Mouse (Mus musculus) R1 (cell line): ENCODE measurements at regions not wholly inside any gene's neighbourhood (a gene's known extent, or its start where the extent isn't known, plus 50 kb on each side); places are given as distances from the start of the nearest gene placed in this dataset.

ENCODE experiments used
- DNase-seq: peaks from one replicate; pipeline ENCODE4 v3.0.0-alpha.2; 2018; ENCODE audit warnings: low read depth, low spot score

DNA sequence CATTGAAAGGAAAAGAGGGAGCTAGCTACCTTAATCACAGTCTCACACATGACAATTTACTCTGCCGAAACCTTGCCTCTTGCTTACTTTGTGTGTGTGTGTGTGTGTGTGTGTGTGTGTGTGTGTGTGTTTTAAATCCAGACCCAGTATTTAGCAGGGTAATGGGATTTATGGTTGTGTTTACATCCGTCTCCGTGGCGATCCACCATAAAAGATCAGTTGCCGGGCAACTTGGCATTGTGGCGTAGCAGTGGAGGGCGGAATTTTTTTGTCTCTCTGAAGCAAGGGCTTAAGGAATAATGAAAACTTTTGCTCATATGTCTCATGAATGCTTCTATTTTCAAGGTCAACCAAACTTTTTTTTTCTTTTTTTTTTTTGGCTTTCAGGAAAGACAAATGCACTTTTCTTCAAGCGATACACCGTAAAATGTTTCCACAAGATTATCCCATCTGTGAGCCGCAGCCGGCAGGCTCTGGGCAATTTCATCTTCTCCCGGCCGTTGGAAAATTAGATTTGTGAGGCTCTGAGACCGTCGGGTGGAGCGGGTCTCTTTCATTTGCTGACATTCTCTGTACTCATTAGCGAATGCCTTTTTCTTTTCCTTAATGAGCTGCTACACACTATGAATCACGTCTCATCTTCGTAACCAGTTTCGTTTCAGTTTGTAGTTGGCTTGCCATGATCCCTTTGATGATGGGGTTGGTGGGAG, 53.9 kb upstream of the Ptch1 start:
- peak; percentile 30 for DNase-seq

DNA sequence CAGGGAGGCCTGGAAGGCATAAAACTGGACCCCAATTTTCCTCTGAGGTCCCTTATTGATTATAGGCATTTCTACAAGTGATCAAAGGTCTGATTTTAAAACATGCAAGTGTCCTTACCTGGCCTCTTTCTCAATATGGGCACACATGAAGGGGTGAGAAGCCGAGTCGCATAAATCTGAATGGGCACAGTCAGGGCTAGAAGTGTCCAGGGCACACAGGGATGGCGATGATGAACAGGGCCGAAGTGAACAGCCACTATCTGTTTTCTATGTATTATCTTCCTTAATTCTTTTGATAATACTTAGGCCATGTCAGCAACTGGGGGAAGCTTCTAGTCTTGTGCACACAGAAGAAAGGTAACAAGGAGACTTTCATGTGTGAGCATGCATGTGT, 54.5 kb upstream of the Ptch1 start:
- no peak for DNase-seq

DNA sequence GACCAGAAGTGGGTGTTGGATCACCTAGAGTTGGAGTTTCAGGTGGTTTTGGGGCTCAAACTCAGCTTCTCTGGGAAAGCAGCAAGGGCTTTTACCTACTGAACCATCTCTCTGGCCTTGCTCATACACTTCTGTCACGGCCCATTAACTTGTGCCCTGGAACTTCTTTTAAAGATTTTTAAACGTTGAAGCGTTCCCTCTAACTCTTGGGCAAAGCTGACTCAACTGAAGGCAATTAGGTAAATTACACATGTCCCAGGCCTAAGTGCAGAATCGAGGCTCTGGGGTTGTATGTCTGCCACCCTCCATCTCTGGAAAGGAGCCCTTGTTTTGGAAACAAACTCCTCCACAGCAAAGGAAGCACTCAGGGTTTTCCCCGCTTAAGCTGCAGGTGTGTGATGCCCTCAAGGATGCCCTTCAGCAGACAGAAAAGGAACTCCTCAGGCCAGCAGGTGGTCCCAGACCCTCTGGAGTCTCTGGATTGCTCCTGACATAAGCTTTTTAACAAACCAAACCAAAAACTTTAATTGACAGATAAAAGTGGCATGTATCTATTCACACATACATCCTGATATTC, 58.5 kb upstream of the Ptch1 start:
- DNase-seq, result no peak

DNA sequence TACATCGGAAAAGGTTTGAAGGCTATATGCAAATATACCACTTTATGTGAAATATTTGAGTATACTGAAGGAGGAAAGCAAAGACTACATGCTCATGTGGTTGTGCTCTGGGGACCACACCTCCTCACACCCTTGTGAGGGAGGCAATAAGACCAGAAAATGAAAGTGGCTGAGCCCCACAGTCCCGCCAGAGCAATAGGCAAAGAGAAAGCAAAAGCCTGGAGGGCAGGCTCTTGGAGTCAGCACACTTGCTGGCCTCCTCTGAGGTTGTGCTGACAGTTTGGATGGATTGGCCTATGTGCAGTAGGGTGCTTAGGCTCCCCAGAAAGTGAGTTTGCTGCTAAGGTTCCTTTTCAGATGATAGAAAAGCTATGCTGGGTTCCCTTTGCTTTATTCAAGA, 60.9 kb upstream of the Ptch1 start:
- DNase-seq, result no peak

DNA sequence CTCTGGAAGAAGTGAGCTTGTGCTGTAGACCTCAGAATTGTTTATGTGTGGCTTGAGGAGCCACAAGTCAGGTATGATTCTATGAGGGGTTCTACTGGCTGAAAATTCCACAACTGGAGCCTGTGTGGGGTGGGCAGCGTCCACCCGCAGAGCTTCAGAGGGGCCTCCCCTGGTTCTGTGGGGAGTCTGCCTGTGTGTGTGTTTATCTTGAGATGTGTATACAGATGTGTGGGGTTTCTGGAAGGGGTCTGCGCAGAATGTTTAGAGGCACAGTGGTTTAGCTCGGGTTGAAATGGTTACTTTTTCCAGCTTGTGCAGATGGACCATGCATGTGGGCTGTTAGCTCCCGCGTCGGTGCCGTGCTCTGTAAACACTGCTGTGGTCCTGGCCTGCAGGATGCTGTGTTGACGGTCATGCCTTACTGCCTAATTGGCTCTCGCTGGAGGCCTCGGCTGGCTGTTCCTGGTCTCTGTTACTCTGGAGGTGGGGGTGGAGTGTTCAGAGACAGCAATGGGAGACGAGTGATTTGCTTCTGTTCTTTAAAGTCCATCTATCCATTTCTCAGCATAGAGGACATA, 68.3 kb upstream of the Ptch1 start:
- no peak for DNase-seq

DNA sequence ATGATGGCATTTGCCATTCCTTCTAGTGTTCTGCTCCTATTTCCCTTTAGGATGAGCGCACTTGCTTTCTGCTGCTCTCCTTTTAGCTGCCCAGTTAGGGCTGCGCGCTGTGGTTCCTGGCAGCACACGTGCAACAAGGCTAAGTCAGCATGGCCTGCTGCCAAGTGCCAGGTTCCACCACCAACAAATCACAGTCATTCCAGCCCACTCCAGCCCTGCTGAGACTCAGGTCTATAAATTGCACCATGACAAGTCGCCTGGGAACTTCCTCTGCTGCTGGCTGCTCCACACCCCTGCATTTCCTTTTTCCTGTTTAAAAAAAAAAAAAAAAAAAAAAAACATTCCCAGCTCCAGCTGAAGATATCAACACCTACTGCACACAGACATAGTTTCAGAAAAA, 69.2 kb upstream of the Ptch1 start:
- DNase-seq, result no peak

DNA sequence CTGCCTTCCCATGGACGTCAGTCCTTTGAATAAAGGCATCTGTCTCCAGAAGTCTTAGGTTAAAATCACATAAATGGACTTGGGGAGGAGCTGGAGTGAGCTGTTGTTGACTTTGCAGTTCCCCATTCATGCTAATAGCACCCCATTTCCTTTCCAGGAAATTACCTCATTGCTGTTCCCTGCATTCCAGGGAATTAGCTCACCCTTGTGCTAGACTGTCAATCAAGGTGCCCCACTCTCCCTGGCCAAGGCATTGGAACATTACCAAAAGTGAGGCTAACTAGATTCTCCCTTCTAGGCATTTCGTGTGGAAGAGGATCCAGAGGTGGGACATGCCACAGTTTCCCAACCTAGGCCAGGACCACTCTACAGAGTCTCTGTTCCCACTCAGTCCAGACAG, 70.0 kb upstream of the Ptch1 start:
- no peak for DNase-seq

DNA sequence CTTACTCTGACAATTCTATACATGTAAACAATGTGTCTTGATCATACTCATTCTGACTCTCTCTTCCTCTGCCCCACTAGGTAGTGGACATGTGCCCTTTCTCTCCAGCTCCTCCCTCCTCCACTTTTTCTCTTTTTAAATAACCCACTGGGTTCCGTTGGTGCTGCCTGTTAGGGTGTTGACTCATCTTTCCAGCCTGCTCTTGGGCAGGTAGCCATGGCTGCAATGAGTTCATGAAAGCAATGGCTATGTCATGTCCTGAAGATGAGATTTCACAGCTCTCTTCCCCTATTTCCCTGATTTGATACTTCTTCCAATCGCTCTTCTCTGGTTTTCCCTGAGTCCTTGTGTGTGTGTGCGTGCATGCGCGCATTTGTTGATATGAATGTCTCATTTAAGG, 70.9 kb upstream of the Ptch1 start:
- DNase-seq, result no peak

DNA sequence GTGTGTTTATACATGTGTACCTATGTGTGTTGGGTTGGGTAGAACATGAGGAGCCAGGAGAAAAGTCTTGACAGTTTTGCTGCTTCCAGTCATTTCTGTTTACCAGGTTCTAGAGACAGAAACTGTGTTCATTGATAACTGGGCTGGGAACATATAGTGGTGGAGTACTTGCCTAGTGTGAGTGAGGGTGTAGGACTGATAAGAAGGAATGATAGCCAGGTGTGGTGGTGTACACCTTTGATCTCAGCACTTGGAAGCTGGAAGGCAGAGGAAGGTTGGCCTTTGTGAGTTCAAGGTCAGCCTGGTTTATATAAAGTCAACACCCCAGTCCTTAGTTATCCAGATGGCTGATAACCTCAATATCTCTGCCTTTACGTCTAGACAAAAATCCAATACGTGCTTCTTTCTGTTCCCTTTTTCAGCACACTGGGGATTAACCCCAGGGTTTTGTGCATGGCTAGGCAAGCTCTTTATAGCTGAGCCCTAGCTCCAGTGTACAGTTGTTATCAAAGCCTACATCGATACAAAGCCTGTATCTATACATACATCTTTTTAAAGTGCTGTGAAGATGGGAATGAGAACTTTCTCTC, 75.8 kb upstream of the Ptch1 start:
- no peak for DNase-seq

DNA sequence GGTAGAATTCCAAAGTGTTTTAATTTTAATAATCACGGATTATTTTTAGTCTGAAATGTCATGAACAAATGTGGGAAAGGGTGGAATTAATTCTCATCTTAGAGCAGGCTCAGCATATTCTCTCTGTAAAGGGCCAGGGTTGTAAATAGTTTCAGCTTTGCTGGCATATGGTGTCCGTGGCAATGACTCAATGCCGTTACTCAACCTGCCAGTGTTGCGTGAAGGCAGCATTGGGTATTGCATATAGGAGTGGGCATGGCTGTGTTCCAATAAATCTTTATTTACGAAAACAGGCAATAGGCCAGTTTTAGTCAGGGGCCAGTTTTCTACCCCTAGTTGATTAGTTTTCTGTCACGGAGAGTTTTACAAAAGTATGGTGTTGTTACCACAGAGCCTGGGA, 81.1 kb upstream of the Ptch1 start:
- DNase-seq, result no peak

DNA sequence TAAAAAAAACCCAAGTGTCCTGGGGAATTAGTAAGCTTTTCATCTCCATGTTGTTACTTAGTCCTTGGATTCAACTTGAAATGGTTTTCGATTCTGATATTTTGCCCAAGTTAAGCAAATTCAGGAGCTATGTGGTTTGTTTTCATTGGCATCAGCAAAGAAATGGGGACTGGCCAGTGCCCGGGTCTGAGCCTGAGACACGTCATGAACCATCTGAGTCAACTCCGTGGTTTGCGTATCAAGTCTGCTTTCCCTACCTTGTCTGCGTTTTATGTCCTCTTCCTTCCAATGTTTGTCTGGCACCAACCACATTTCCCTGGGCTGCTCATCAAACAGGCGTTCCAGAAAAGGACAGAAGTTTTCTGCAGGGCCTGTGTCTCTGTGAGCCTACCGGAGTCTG, 83.7 kb upstream of the Ptch1 start:
- no peak for DNase-seq

DNA sequence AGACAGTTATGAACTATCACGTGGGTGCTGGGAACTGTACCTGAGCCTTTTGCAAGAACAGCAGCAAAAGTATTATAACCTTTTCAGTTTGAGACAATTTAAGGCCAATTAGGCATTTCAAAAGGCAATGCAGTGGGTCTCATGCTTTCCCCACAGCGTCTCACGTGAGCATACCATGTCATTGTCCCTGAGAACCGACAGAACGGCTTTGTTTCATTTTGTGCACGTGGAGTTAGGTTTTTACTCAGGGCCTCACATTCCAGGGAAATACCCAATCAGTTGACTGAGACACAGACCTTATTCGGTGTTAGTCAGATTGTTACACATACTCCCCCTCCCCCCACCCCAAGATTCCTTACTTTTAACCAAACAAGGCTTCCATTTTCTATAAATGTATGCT, 86.0 kb upstream of the Ptch1 start:
- no peak for DNase-seq

DNA sequence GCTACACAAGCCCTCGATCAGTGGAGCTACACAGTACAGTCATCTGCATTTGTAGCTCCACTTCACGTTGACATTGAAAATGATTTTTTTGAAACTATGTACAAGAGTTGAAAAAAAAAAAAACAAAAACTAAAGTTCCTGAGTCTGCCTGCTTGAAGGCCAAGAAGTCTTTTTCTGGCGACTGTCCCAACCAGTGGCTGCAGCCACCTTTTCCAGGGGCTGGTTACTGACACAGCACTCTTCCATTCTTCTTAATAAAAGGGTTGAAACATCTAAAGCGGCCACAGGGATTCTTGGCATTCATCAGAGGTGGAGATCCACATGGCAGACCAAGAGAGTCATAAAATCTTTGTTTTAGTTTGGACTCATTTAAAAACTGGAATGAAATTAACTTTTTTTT, 87.0 kb upstream of the Ptch1 start:
- DNase-seq, result no peak

DNA sequence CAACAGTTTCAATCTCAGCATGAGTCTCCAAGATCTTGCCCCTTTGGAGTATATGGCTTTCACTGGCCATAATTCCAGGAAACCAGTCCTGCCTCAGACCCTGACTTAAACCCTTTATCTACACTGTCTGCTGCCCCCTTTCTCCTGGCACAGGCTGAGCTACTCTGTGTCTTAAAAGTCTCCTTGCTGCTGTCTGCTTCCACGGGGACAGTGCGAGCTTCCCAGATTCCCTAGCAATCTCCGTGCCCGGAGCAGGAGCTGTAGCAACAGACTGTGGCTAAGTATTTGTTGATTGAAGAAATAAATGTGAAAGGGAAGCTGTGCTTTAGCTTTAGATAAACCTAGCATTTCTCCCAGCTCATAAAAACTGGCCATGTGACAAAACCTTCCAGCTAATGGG, 95.2 kb upstream of the Ptch1 start:
- DNase-seq, result no peak

DNA sequence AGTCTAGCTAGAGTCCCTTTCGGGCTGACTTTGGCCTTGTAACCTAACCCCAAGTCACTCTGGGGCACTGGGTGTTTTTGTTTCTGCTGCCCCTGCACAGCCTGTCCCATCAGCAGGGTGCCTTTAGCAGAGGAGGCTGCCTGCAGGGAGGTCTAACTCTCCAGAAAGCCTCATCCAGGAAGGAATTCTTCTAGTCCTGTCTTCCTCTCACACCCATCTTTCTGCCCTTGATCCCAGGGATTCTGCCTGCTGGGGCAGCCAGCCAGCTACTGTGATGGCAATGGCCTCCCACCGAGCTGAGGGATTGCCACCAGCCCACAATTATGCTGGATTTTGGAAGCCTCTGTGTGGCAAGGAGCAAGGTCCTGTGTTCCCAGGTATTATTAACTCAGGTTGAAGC, 95.6 kb upstream of the Ptch1 start:
- DNase-seq, result peak; percentile 75

DNA sequence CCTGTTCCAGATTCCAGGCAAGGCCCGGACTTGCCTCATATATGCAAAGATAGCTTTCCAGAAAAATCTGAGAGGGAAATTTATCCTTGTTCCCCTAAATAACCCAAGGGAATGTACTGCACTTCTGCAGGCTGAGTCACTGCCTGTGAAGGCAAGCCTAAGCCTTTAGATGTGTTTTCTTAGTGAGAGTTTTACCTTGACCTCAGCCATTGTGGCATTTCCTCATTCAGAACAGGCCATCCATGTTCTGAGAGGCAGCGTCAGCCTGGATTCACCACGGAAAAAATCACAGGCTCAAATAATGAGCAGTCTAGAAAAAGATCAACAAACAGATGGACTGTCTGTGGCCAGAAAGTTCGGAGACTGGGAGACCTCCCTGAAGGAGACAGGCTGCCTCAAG, 99.0 kb upstream of the Ptch1 start:
- no peak for DNase-seq

DNA sequence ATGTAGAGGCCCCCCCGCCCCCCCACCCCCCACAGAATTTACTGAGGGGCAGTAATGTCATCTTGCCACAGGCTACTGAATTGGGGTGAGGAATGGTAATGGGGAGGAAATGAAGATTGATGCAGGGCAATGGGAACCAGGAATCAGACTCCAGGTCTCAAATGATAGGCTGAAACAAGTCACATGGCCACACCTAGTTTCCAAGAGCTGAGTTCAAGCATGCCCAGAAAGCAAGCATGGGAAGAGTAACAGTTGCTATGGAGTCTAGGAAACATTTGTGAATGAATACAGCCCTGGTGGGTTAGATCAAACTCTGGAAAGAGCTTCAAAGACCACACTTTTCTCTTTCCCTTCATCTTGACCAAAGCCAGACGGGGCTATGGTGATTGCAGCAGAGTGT, 104.3 kb upstream of the Ptch1 start:
- peak; percentile 55 for DNase-seq

DNA sequence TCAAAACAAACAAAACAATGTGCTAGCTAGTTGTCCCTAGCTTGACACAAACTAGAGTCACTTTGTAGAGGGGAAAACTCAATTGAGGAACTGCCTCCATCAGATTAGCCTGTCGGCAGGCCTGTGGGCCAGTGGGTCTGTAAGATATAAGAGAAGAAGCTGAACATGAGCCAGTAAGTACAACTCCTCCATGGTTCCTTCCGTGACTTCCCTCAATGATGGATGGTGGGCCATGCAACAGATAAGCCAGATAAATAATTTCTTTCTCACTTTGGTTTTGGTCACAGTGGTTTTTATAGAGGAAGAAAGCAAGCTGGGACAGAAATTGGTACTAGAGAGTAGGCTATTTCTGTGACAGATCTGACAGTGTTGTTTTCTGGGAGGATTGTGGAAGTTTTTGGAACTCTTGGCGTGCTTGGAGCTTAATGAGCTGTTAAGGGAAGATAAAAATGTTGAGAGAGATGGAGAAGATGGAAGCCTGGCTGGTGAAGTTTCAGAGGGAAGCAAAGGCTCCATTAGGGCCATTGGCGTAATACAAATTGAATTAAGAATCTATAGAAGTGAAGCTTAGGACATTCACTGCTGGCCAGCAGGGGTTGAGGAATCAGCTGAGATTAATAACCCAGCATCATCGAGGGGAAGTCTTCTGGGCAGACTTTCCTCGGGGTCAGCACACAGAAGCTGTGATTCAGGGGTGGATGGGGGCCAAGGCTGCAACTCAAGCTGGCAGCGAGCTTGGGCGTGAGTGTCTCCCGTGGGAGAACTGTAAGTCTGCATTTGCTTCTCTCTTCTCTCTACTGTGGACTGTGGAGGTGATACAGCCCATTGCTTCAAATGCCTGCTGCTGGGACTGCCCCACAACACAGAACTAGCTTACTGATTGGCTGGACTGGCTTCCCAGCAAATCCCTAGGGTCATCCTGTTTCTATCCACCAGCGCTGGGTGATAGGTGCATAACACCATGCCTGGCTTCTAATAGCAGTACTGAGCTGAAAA, 105.2 kb upstream of the Ptch1 start:
- DNase-seq, result no peak

DNA sequence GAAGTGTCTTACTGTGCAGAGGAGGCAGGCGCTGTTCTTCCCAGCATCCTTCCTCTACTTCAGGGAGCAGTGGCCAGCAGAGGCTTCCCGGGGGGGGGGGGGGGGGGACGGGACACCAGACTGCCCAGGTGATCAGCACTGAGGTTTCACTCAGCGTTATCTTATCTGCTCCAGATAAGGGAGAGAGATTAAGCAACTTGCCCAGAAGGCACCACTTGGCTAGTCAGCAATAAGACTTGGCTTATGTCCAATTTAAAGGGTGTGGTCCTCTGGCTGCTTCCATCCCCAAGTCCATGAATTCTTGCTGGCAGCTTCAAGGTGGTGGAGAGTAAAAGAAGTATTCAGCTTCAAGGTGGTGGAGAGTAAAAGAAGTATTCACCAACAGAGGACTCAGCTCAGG, 108.9 kb upstream of the Ptch1 start:
- no peak for DNase-seq

DNA sequence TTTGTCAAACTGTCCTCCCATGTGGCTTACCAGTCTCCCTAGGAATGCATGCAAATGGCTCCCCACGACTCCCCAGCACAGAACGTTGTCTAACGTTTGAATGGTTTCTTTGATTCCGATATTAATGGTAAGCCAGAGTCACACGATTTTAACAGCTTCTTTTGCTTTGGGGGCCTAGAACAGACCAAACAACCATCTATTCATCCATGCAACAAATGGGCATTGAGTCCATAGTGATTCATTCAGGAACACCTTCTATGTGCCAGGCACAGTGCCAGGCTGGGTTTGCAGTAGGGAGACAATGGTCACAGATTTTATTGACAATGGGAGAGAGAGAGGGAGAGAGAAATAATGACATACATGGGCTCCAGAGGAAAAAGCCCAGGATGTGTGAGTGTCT, 118.6 kb upstream of the Ptch1 start:
- DNase-seq, result no peak

DNA sequence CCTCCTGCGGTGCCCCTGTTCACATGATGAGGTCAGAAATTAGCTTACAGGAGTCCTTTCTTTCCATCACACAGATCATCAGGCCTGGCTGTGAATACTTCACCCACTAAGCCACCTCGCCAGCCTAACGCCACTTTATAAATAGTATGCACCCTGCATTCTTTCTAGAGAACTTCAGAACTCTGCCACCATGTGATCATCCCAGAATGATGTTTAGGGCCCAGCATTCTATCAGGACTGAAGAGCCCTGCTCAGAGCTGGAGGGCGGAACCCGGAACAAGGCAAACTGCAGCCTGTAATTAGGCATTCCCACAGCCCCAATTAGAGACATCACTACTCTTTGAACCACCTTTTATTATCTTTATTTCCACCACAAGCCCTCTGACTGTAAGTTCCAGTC, 120.2 kb upstream of the Ptch1 start:
- DNase-seq, result no peak

DNA sequence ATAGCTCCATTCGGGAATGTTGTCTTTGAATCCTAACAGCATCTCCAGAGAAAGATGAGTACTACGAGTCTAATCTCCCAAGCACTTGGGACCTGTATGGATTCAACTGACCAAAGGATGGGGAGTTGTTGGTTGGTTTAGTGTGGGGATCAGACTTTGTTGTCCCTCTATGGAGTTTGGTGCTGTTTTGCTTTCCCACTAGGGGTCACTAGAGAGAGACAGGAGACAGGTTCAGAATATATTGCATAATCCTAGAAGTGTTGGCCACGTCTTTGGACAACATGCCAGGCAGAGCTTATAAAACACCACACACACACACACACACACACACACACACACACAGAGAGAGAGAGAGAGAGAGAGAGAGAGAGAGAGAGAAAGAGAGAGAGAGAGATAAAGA, 118.6 kb upstream of the Ercc6l2 start:
- peak; percentile 52 for DNase-seq
